Mouse (Mus musculus): ENCODE measurements around the gene Umad1.
A peak's percentile ranks its signal among the peaks of the same experiment; 100 is the strongest.
"Not testable (repeated sequence)": the region's sequence is repeated elsewhere in the genome, so short reads cannot be mapped to it uniquely, and the experiment has no call there.

Gene Umad1

GRCm38 (mm10) chr6:8319591-8319990, 60.5 kb downstream of the Umad1 start:
- DNase-seq: no peak

GRCm38 (mm10) chr6:8331496-8331895, 72.4 kb downstream of the Umad1 start:
- DNase-seq: not testable (repeated sequence)

GRCm38 (mm10) chr6:8333380-8333779, 74.3 kb downstream of the Umad1 start:
- no peak for DNase-seq

GRCm38 (mm10) chr6:8336487-8337390, 77.7 kb downstream of the Umad1 start:
- no peak for DNase-seq

GRCm38 (mm10) chr6:8339453-8339852, 80.4 kb downstream of the Umad1 start:
- no peak for DNase-seq

- DNase-seq: no peak
Measured at GRCm38 (mm10) chr6:8343271-8343670, 84.2 kb downstream of the Umad1 start.

- peak; percentile 31 to 43 for DNase-seq
Measured at GRCm38 (mm10) chr6:8345219-8345856, 86.2 kb downstream of the Umad1 start.

GRCm38 (mm10) chr6:8347154-8347553, 88.1 kb downstream of the Umad1 start:
- no peak for DNase-seq

- no peak for DNase-seq
Measured at GRCm38 (mm10) chr6:8348344-8348743, 89.3 kb downstream of the Umad1 start.

GRCm38 (mm10) chr6:8349060-8349670, 90.1 kb downstream of the Umad1 start:
- DNase-seq: no peak

- DNase-seq: no peak
Measured at GRCm38 (mm10) chr6:8351507-8351906, 92.4 kb downstream of the Umad1 start.

- DNase-seq: peak in 1 of 2 experiments; percentile 26
Measured at GRCm38 (mm10) chr6:8352533-8353168, 93.6 kb downstream of the Umad1 start.

- DNase-seq: no peak
Measured at GRCm38 (mm10) chr6:8353461-8353860, 94.4 kb downstream of the Umad1 start.

GRCm38 (mm10) chr6:8354846-8355245, 95.8 kb downstream of the Umad1 start:
- DNase-seq: no peak

GRCm38 (mm10) chr6:8358232-8358631, 99.1 kb downstream of the Umad1 start:
- no peak for DNase-seq

- DNase-seq: no peak
Measured at GRCm38 (mm10) chr6:8358782-8359181, 99.7 kb downstream of the Umad1 start.

- DNase-seq: no peak
Measured at GRCm38 (mm10) chr6:8360805-8361204, 101.7 kb downstream of the Umad1 start.

GRCm38 (mm10) chr6:8364033-8364756, 105.1 kb downstream of the Umad1 start:
- DNase-seq: peak; percentile 10 to 16

GRCm38 (mm10) chr6:8364757-8365150, 105.7 kb downstream of the Umad1 start:
- DNase-seq: no peak

GRCm38 (mm10) chr6:8367675-8368074, 108.6 kb downstream of the Umad1 start:
- DNase-seq: no peak

GRCm38 (mm10) chr6:8368198-8368864, 109.2 kb downstream of the Umad1 start:
- no peak for DNase-seq

GRCm38 (mm10) chr6:8370624-8371023, 111.5 kb downstream of the Umad1 start:
- DNase-seq: peak; percentile 25 to 40
